Mouse (Mus musculus) ES-E14 (cell line): ENCODE results near the gene Hoxd10.

Experiments
- HCFC1 ChIP-seq: IDR thresholded peaks from 2 replicates; pipeline ENCODE4 v1.6.1; 2012; ENCODE audit warnings: low read length, inconsistent platforms, borderline replicate concordance; ENCODE audit not compliant: insufficient read depth
- MAFK ChIP-seq: IDR thresholded peaks from 2 replicates; pipeline ENCODE4 v1.6.1; 2014; ENCODE audit warnings: mild to moderate bottlenecking, low read depth, low read length, inconsistent platforms; ENCODE audit not compliant: insufficient read depth

- TF ChIP-seq HCFC1, result no peak
- no peak for TF ChIP-seq MAFK
Measured at GRCm38 (mm10) chr2:74737578-74738070, 45.9 kb downstream of the Hoxd10 start.
